Mouse (Mus musculus) heart, embryonic 16.5 days (tissue): ENCODE measurements around the gene Nr5a1. TPM values are rescaled to one million over a fixed set of nuclear protein-coding genes. Genes with fewer than 3 reads are reported as not detected.

Experiments used
- ATAC-seq: fragments of 200-750 bp; cut with Nextera tagmentation; replicated peaks from 2 replicates; pipeline ENCODE4 v1.8.0; 2017; ENCODE audit warnings: moderate number of reproducible peaks; ENCODE audit not compliant: insufficient read depth, low FRiP score; ENCODE audit errors: extremely low read depth
- H3K27ac ChIP-seq: fragments of 300-500 bp; sonication (generic); 2 replicates; pipeline ENCODE4 v1.5.1; 2014; ENCODE audit warnings: mild to moderate bottlenecking, low read length, control low read depth, moderate library complexity
- H3K27me3 ChIP-seq: fragments of 300-500 bp; sonication (generic); 2 replicates; pipeline ENCODE4 v1.6.1; 2014; ENCODE audit warnings: low read length, mixed read lengths; ENCODE audit not compliant: control insufficient read depth, insufficient read depth
- H3K36me3 ChIP-seq: fragments of 300-500 bp; sonication (generic); 2 replicates; pipeline ENCODE4 v1.6.1; 2014; ENCODE audit not compliant: control insufficient read depth, insufficient read depth
- H3K4me1 ChIP-seq: fragments of 300-500 bp; sonication (generic); 2 replicates; pipeline ENCODE4 v1.6.1; 2014; ENCODE audit warnings: low read length, mixed read lengths; ENCODE audit not compliant: control insufficient read depth, insufficient read depth
- H3K4me2 ChIP-seq: fragments of 300-500 bp; sonication (generic); 2 replicates; pipeline ENCODE4 v1.6.1; 2014; ENCODE audit warnings: low read depth, mild to moderate bottlenecking, control low read depth, low read length
- H3K4me3 ChIP-seq: fragments of 300-500 bp; sonication (generic); 2 replicates; pipeline ENCODE4 v1.5.1; 2014; ENCODE audit warnings: mild to moderate bottlenecking, control low read depth, low read length
- H3K9ac ChIP-seq: fragments of 300-500 bp; sonication (generic); 2 replicates; pipeline ENCODE4 v1.6.1; 2014; ENCODE audit warnings: low read length, control low read depth
- H3K9me3 ChIP-seq: fragments of 300-500 bp; sonication (generic); replicated peaks from 2 replicates; pipeline ENCODE4 v1.6.1; 2016; ENCODE audit warnings: low read length; ENCODE audit not compliant: control insufficient read depth
- WGBS: fragments of 180-500 bp; shearing (Covaris S2); extraction: QIAGEN DNeasy Blood & Tissue Kit; methylation state at CpG from one replicate; pipeline ENCODE4 v1.1.7; 2014; 5-methylcytosine and 5-hydroxymethylcytosine counted together
- polyA plus RNA-seq: library from polyadenylated mRNA; unstranded; fragments of >200 nt; fragmentation: Nextera tagmentation; extraction: Ambion mirVana; gene quantifications from 2 replicates; pipeline ENCODE4 v1.2.1, GENCODE M21; 2015

Nr5a1 gene
- polyA plus RNA-seq, 1 experiment from 2014 or later = not detected

DNA sequence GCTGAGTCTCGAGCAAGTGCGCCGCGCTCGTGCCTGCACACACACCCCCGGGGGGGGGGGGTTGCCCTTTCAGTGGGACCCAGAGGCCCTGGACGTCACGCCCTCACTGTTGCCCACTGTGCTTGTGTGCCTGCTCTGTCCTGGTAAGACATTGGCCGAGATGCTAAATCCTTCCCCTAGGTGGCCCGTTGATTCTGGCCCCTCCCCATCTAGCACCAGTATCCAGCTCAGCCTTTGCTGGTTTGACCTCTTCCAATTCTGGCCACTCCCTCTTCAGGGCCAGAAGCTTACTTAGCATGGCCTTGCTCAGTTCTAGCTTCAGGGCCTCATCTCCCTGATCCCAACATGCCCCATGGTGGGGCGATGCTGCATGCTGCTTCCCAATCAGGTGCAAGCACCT is 41.8 kb downstream of the Nr5a1 start:
- no peak overlapping the region for H3K4me2 ChIP-seq
- no peak for ATAC-seq
- no peaks in the 10 kb centered on the region for H3K4me1 ChIP-seq
- no peak overlapping the region for H3K27ac ChIP-seq
- no peak overlapping the region for H3K4me3 ChIP-seq
- no peak overlapping the region for H3K9ac ChIP-seq
- WGBS = 59% methylated on average over 11 of the region's 11 CpGs
- H3K27me3 ChIP-seq = peaks cover 18% of the 10 kb centered on the region
- no peaks in the 10 kb centered on the region for H3K9me3 ChIP-seq
- no peaks in the 10 kb centered on the region for H3K36me3 ChIP-seq

- Histone ChIP-seq H3K4me2 (peak overlapping the region; percentile 8; the same call in 1 of the 2 replicates), H3K27me3 (peaks cover 18% of the 10 kb centered on the region), H3K4me1 (no peaks in the 10 kb centered on the region), H3K9me3 (no peaks in the 10 kb centered on the region), H3K36me3 (no peaks in the 10 kb centered on the region), H3K4me3 (no peak overlapping the region), H3K9ac (no peak overlapping the region), H3K27ac (no peak overlapping the region)
- 14% methylated on average over 17 of the region's 17 CpGs for WGBS
- ATAC-seq = peak; percentile 49; the same call in 1 of the 2 replicates
Observed at GRCm38 (mm10) chr2:38668802-38669580, 45.4 kb downstream of the Nr5a1 start.

DNA sequence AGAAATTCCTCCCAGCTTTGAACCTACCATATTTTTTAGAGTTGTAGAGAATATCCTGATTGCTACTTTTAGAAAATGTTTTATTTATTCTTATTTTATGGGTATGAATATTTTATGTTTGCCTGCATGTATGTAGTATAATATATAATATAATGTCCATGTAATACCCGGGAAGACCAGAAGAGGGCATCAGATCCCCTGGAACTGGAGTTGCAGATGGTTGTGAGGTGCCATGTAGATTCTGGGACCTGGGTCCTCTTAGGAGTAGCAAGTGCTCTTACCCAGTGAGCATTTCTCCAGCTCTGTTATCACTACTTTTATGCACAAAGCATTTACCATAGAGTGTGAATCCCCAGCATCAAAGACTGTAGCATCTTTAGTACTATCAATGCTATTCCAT is 52.9 kb downstream of the Nr5a1 start:
- Histone ChIP-seq H3K36me3 (no peaks in the 10 kb centered on the region), H3K4me3 (no peak overlapping the region)
- WGBS = 0% methylated on average over 1 of the region's 1 CpGs

GRCm38 (mm10) chr2:38658338-38658836 is 56.0 kb downstream of the Nr5a1 start:
- H3K9ac ChIP-seq = peak overlapping the region; percentile 59
- H3K4me3 ChIP-seq = peak overlapping the region; percentile 54
- H3K9me3 ChIP-seq = no peaks in the 10 kb centered on the region
- peak; percentile 95 for ATAC-seq
- no peaks in the 10 kb centered on the region for H3K4me1 ChIP-seq
- 1% methylated on average over 25 of the region's 25 CpGs for WGBS
- no peaks in the 10 kb centered on the region for H3K27me3 ChIP-seq
- H3K36me3 ChIP-seq = no peaks in the 10 kb centered on the region
- no peak overlapping the region for H3K27ac ChIP-seq
- peak overlapping the region; percentile 85 for H3K4me2 ChIP-seq

More for the DNA sequence above, 52.9 kb downstream of the Nr5a1 start:
- H3K27ac ChIP-seq = no peak overlapping the region
- no peaks in the 10 kb centered on the region for H3K27me3 ChIP-seq
- no peaks in the 10 kb centered on the region for H3K9me3 ChIP-seq
- H3K4me2 ChIP-seq = no peak overlapping the region
- H3K4me1 ChIP-seq = no peaks in the 10 kb centered on the region
- H3K9ac ChIP-seq = no peak overlapping the region
- no peak for ATAC-seq

DNA sequence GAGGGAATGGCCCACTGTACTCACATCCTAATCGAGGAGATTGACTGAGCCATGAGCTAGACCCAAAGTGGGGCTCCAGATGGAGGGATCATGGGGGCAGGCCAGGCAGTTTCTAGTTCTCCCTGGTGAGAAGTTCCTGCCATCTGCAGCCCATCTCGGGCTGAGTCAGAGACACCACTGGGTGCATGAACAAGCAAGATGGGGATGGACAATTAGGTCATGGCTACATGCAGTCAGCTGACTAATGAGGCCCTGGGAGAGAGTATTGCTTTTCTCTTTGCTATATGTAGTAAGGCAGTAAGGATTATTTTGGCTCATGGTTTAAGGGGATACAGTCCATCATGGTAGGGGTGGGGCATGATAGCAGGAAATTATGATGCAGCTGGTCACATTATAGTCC is 60.6 kb downstream of the Nr5a1 start:
- Histone ChIP-seq H3K4me2 (no peak overlapping the region), H3K36me3 (no peaks in the 10 kb centered on the region), H3K9me3 (no peaks in the 10 kb centered on the region), H3K27ac (no peak overlapping the region), H3K9ac (no peak overlapping the region), H3K4me1 (no peaks in the 10 kb centered on the region), H3K27me3 (no peaks in the 10 kb centered on the region), H3K4me3 (no peak overlapping the region)
- 92% methylated on average over 2 of the region's 2 CpGs for WGBS
- no peak for ATAC-seq

DNA sequence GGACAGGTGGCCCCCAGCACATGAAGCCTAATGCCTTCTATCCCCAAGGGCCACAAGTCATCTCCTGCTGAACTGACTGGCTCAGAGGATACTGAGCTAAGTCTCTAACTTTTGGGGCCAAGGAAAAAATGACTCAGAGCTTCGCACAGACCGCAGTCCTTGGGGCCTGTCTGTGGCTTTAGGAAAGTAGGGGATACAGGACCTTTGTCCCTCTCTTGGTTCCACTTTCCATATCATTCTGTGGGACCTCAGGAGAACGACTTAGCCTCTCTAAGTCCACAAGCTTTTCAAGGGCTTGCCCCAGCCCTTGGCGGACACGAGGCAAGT is 61.1 kb downstream of the Nr5a1 start:
- H3K9ac ChIP-seq = no peak overlapping the region
- no peaks in the 10 kb centered on the region for H3K9me3 ChIP-seq
- no peaks in the 10 kb centered on the region for H3K27me3 ChIP-seq
- no peak overlapping the region for H3K4me3 ChIP-seq
- ATAC-seq = no peak
- H3K4me1 ChIP-seq = no peaks in the 10 kb centered on the region
- H3K36me3 ChIP-seq = no peaks in the 10 kb centered on the region
- H3K27ac ChIP-seq = no peak overlapping the region
- WGBS = 83% methylated on average over 5 of the region's 5 CpGs
- H3K4me2 ChIP-seq = no peak overlapping the region

DNA sequence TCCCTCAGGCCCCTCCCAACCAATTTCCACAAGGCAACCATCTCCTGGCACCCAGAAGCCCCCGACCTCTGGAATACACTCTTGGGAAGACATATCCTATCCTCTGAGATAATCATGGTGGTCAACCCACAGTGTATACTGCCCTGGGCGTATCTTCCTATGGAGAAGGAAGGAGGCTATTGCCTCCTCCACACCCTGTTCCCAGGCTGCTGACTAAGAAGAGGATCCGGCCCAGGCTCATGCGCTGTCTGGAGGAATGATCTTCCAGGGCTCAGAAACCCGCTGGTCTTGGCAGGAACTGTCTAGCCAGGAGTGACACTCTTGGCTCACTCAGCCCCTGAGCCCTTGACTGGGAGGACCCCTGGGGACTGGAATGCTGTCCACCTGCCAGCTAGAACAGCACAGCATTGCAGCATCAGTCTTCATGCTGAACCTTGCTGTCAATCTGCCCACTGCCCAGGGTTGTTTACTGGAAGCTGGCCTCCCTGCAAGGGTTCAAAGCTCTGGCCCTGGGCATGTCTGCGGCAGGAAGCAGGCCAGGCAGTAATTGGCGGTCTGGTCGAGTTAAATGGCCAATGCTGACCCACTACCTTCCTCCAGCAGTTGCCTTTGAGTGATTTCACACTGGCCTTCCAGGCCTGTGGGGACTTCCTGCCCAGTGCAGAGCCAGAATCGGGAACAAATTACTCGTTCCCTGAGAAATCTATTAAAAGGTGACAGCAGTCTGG is 61.6 kb downstream of the Nr5a1 start:
- H3K4me1 ChIP-seq = no peaks in the 10 kb centered on the region
- H3K27me3 ChIP-seq = no peaks in the 10 kb centered on the region
- no peaks in the 10 kb centered on the region for H3K9me3 ChIP-seq
- no peak overlapping the region for H3K9ac ChIP-seq
- ATAC-seq = no peak
- H3K4me2 ChIP-seq = no peak overlapping the region
- 61% methylated on average over 10 of the region's 10 CpGs for WGBS
- H3K27ac ChIP-seq = no peak overlapping the region
- no peaks in the 10 kb centered on the region for H3K36me3 ChIP-seq
- no peak overlapping the region for H3K4me3 ChIP-seq

GRCm38 (mm10) chr2:38652098-38652497 is 62.2 kb downstream of the Nr5a1 start:
- WGBS = 66% methylated on average over 7 of the region's 7 CpGs
- no peak overlapping the region for H3K27ac ChIP-seq
- no peaks in the 10 kb centered on the region for H3K4me1 ChIP-seq
- no peaks in the 10 kb centered on the region for H3K9me3 ChIP-seq
- ATAC-seq = no peak
- H3K27me3 ChIP-seq = no peaks in the 10 kb centered on the region
- H3K4me2 ChIP-seq = no peak overlapping the region
- no peaks in the 10 kb centered on the region for H3K36me3 ChIP-seq
- no peak overlapping the region for H3K4me3 ChIP-seq
- H3K9ac ChIP-seq = no peak overlapping the region

- Histone ChIP-seq H3K4me3 (no peak overlapping the region), H3K27me3 (no peaks in the 10 kb centered on the region), H3K9ac (no peak overlapping the region), H3K36me3 (no peaks in the 10 kb centered on the region), H3K4me1 (no peaks in the 10 kb centered on the region), H3K4me2 (no peak overlapping the region), H3K9me3 (no peaks in the 10 kb centered on the region), H3K27ac (no peak overlapping the region)
- no peak for ATAC-seq
- 79% methylated on average over 1 of the region's 1 CpGs for WGBS
Observed at GRCm38 (mm10) chr2:38650340-38650739, 64.0 kb downstream of the Nr5a1 start.
